Mouse (Mus musculus): ENCODE results near the gene Rpap3. TPM values are rescaled to one million over a fixed set of nuclear protein-coding genes. Genes with fewer than 3 reads are reported as not detected.

Gene Rpap3
- polyA plus RNA-seq, 1 experiment from 2014 or later, result 36.2 TPM

- H3K27me3 ChIP-seq (ENCODE audit: low read depth, poor library complexity, severe bottlenecking), result no peaks in the 10 kb centered on the region
- H3K4me3 ChIP-seq, result no peak overlapping the region
- no peaks in the 10 kb centered on the region for H3K36me3 ChIP-seq
- WGBS, result 95% methylated on average over 14 of the region's 14 CpGs
- no peaks in the 10 kb centered on the region for H3K4me1 ChIP-seq
- no peaks in the 10 kb centered on the region for H3K9me3 ChIP-seq (replicated peaks)
- no peak for DNase-seq (ENCODE audit: low spot score)
- no peak overlapping the region for H3K27ac ChIP-seq
Observed at GRCm38 (mm10) chr15:97657420-97657819, 48.2 kb downstream of the Rpap3 start.

- H3K4me1 ChIP-seq, result no peaks in the 10 kb centered on the region
- no peak for DNase-seq (ENCODE audit: low spot score)
- no peaks in the 10 kb centered on the region for H3K9me3 ChIP-seq (replicated peaks)
- H3K4me3 ChIP-seq, result no peak overlapping the region
- H3K36me3 ChIP-seq, result no peaks in the 10 kb centered on the region
- H3K27me3 ChIP-seq (ENCODE audit: low read depth, poor library complexity, severe bottlenecking), result no peaks in the 10 kb centered on the region
- H3K27ac ChIP-seq, result no peak overlapping the region
- 75% methylated on average over 4 of the region's 4 CpGs for WGBS
Observed at GRCm38 (mm10) chr15:97649726-97650125, 55.9 kb downstream of the Rpap3 start.

GRCm38 (mm10) chr15:97648176-97648575, 57.4 kb downstream of the Rpap3 start:
- H3K4me3 ChIP-seq, result no peak overlapping the region
- H3K4me1 ChIP-seq, result no peaks in the 10 kb centered on the region
- H3K36me3 ChIP-seq, result no peaks in the 10 kb centered on the region
- H3K9me3 ChIP-seq (replicated peaks), result no peaks in the 10 kb centered on the region
- 82% methylated on average over 18 of the region's 18 CpGs for WGBS
- H3K27me3 ChIP-seq (ENCODE audit: low read depth, poor library complexity, severe bottlenecking), result no peaks in the 10 kb centered on the region
- no peak overlapping the region for H3K27ac ChIP-seq
- DNase-seq (ENCODE audit: low spot score), result no peak

GRCm38 (mm10) chr15:97646426-97646825, 59.2 kb downstream of the Rpap3 start:
- no peak overlapping the region for H3K27ac ChIP-seq
- WGBS, result 73% methylated on average over 7 of the region's 7 CpGs
- H3K4me3 ChIP-seq, result no peak overlapping the region
- H3K9me3 ChIP-seq (replicated peaks), result no peaks in the 10 kb centered on the region
- no peaks in the 10 kb centered on the region for H3K36me3 ChIP-seq
- no peaks in the 10 kb centered on the region for H3K4me1 ChIP-seq
- no peaks in the 10 kb centered on the region for H3K27me3 ChIP-seq (ENCODE audit: low read depth, poor library complexity, severe bottlenecking)
- no peak for DNase-seq (ENCODE audit: low spot score)

- DNase-seq (ENCODE audit: low spot score), result no peak
- H3K4me3 ChIP-seq, result no peak overlapping the region
- H3K36me3 ChIP-seq, result no peaks in the 10 kb centered on the region
- 91% methylated on average over 4 of the region's 4 CpGs for WGBS
- H3K4me1 ChIP-seq, result no peaks in the 10 kb centered on the region
- H3K27ac ChIP-seq, result no peak overlapping the region
- H3K9me3 ChIP-seq (replicated peaks), result no peaks in the 10 kb centered on the region
- no peaks in the 10 kb centered on the region for H3K27me3 ChIP-seq (ENCODE audit: low read depth, poor library complexity, severe bottlenecking)
Observed at GRCm38 (mm10) chr15:97643986-97644385, 61.6 kb downstream of the Rpap3 start.

Other genes with a start within 250 kb of the Rpap3 start
- 0.16 and 0.26 TPM in 2 replicates for gene Endou, start 25.5 kb upstream of the Rpap3 start, polyA plus RNA-seq (2016; fragmentation: Nextera tagmentation; extraction: Ambion mirVana)
- 6.4 and 6.7 TPM in 2 replicates for gene Rapgef3, start 62.1 kb upstream of the Rpap3 start, polyA plus RNA-seq (2016; fragmentation: Nextera tagmentation; extraction: Ambion mirVana)
- 17.0 and 23.5 TPM in 2 replicates for gene Slc48a1, start 72.7 kb upstream of the Rpap3 start, polyA plus RNA-seq (2016; fragmentation: Nextera tagmentation; extraction: Ambion mirVana)
- 28.5 and 32.1 TPM in 2 replicates for gene Hdac7, start 138.7 kb upstream of the Rpap3 start, polyA plus RNA-seq (2016; fragmentation: Nextera tagmentation; extraction: Ambion mirVana)
- gene Vdr, start 204.8 kb upstream of the Rpap3 start, polyA plus RNA-seq (2016; fragmentation: Nextera tagmentation; extraction: Ambion mirVana), result 0.15 and 0.23 TPM in 2 replicates